Mouse (Mus musculus) testis, adult 2 months (tissue): ENCODE measurements around the gene Tnks1bp1. TPM values are rescaled to one million over a fixed set of nuclear protein-coding genes. Genes with fewer than 3 reads are reported as not detected.

ENCODE experiments used
- H3K27ac ChIP-seq: fragments of 200-500 bp; 2 replicates; pipeline ENCODE4 v1.5.1; 2012; ENCODE audit warnings: low read depth, low read length; ENCODE audit not compliant: control insufficient read depth, insufficient read depth
- H3K27me3 ChIP-seq: fragments of 200-500 bp; 2 replicates; pipeline ENCODE4 v1.6.1; 2012; ENCODE audit warnings: mild to moderate bottlenecking, low read length, moderate library complexity; ENCODE audit not compliant: control insufficient read depth, insufficient read depth
- H3K36me3 ChIP-seq: fragments of 200-500 bp; 2 replicates; pipeline ENCODE4 v1.6.1; 2012; ENCODE audit warnings: mild to moderate bottlenecking, low read length; ENCODE audit not compliant: control insufficient read depth, insufficient read depth
- H3K4me1 ChIP-seq: fragments of 200-500 bp; 2 replicates; pipeline ENCODE4 v1.6.1; 2012; ENCODE audit warnings: low read length; ENCODE audit not compliant: control insufficient read depth, insufficient read depth
- H3K4me3 ChIP-seq: fragments of 200-500 bp; 2 replicates; pipeline ENCODE4 v1.5.1; 2012; ENCODE audit warnings: low read depth, mild to moderate bottlenecking, low read length, moderate library complexity, mixed read lengths; ENCODE audit not compliant: control insufficient read depth
- CTCF ChIP-seq: fragments of 200-500 bp; IDR thresholded peaks from 2 replicates; pipeline ENCODE4 v1.5.1; 2012; ENCODE audit warnings: low read depth, mild to moderate bottlenecking, inconsistent platforms, low read length, moderate library complexity; ENCODE audit not compliant: control insufficient read depth, insufficient read depth, insufficient replicate concordance
- POLR2A ChIP-seq: fragments of 200-500 bp; IDR thresholded peaks from 2 replicates; pipeline ENCODE4 v1.6.1; 2012; ENCODE audit warnings: low read depth, mild to moderate bottlenecking, inconsistent platforms, low read length, moderate library complexity; ENCODE audit not compliant: control insufficient read depth
- polyA plus RNA-seq: library from polyadenylated mRNA; depleted of rRNA; stranded (reverse); fragments of >200 nt; gene quantifications from 2 replicates; pipeline ENCODE4 v1.2.3, GENCODE M21; 2012

Tnks1bp1 gene
- polyA plus RNA-seq, 1 experiment: 7.4 TPM

GRCm38 (mm10) chr2:85050746-85051145 is 2.9 kb downstream of the Tnks1bp1 start:
- H3K27ac ChIP-seq: peak overlapping the region; percentile 40; the same call in 1 of the 2 replicates
- no peak for TF ChIP-seq CTCF
- TF ChIP-seq POLR2A: no peak
- H3K36me3 ChIP-seq: no peaks in the 10 kb centered on the region; the same call in 1 of the 2 replicates
- H3K27me3 ChIP-seq: no peaks in the 10 kb centered on the region
- peak overlapping the region; percentile 8 for H3K4me3 ChIP-seq
- H3K4me1 ChIP-seq: peaks cover 10% of the 10 kb centered on the region

DNA sequence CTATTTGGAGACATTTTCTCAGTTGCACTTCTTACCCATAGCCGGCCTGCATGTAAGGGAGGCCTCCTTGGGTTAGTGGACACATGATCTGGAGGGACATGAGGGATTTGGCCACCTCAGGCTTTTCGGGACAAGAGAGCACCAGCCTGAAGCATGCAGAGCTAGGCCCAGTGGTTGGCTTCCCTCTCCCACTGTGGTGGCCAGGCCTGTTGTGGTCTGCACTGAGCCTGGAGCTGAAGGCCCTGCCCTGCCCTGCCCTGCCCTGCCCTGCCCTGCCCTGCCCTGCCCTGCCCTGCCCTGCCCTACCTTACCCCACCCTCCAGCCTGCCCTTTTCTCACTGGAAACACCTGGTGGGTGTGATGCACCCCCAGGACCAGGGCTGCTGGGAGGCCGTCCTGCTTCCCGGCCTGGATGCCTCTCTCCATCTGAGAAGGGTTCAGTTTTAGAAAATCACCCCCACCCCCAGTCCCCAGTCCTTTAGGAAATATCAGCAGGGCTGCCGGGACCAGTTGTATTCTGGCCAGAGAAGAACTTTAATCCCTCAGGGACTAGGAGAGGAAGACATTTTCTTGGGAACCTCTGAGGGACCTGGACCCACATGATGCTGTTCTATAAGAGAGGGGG is 5.5 kb downstream of the Tnks1bp1 start:
- H3K27ac ChIP-seq: no peak overlapping the region
- H3K27me3 ChIP-seq: no peaks in the 10 kb centered on the region
- H3K36me3 ChIP-seq: no peaks in the 10 kb centered on the region
- H3K4me1 ChIP-seq: peaks cover 10% of the 10 kb centered on the region
- H3K4me3 ChIP-seq: no peak overlapping the region
- no peak for TF ChIP-seq POLR2A
- no peak for TF ChIP-seq CTCF

GRCm38 (mm10) chr2:85056711-85057110 is 8.9 kb downstream of the Tnks1bp1 start:
- Histone ChIP-seq H3K27me3 (no peaks in the 10 kb centered on the region), H3K4me3 (no peak overlapping the region), H3K27ac (no peak overlapping the region), H3K36me3 (no peaks in the 10 kb centered on the region), H3K4me1 (no peaks in the 10 kb centered on the region)
- TF ChIP-seq POLR2A (no peak), CTCF (no peak)

DNA sequence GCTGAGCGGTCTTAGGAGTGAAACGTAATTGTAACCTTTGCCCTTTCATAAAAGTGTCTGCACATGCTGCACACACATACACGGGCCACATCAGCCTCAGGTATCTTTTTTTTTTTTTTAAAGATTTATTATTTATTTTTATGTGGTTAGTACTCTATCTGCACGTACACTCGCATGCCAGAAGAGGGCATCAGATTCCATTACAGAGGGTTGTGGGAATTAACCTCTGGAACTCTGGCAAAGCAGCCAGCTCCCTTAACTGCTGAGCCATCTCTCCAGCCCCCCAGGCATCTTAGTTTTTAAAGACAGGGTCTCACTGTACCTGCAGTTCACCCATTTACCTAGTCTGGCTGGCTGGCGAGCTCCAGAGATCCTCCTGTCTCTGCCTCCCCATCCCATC is 11.9 kb downstream of the Tnks1bp1 start:
- Histone ChIP-seq H3K4me1 (no peaks in the 10 kb centered on the region), H3K27ac (no peak overlapping the region), H3K27me3 (no peaks in the 10 kb centered on the region), H3K4me3 (no peak overlapping the region), H3K36me3 (no peaks in the 10 kb centered on the region; the same call in 1 of the 2 replicates)
- TF ChIP-seq CTCF: no peak
- TF ChIP-seq POLR2A: no peak

GRCm38 (mm10) chr2:85060591-85061060 is 12.8 kb downstream of the Tnks1bp1 start:
- H3K36me3 ChIP-seq: no peaks in the 10 kb centered on the region; the same call in 1 of the 2 replicates
- no peaks in the 10 kb centered on the region for H3K27me3 ChIP-seq
- TF ChIP-seq POLR2A (no peak), CTCF (no peak)
- H3K27ac ChIP-seq: no peak overlapping the region
- no peak overlapping the region for H3K4me3 ChIP-seq
- H3K4me1 ChIP-seq: no peaks in the 10 kb centered on the region

DNA sequence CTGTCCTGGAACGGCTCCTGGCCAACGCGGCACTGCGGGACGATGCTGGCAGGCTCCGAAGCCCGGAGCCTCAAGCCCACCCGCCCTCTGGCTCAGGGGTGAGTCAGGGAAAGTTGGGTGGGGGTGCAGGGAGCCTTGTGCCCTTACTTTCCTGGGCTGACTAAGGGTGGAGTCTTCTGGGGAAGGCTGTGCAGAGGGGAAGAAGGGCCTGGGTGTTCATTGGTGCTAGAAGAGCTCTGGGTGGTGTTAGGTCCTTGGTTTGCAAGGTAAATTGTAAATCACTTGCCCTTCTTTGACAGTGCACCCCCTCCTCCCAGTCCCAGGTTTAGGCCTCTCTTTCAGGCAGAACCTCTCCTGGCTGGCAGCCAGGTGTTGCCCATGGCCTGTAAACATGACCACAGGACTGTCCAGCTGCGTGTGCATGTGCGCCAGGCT is 13.3 kb downstream of the Tnks1bp1 start:
- no peaks in the 10 kb centered on the region; the same call in 1 of the 2 replicates for H3K36me3 ChIP-seq
- H3K4me3 ChIP-seq: no peak overlapping the region
- no peaks in the 10 kb centered on the region for H3K27me3 ChIP-seq
- TF ChIP-seq CTCF: no peak
- TF ChIP-seq POLR2A: no peak
- no peak overlapping the region for H3K27ac ChIP-seq
- no peaks in the 10 kb centered on the region for H3K4me1 ChIP-seq

GRCm38 (mm10) chr2:85065141-85065875 is 17.5 kb downstream of the Tnks1bp1 start:
- Histone ChIP-seq H3K4me3 (no peak overlapping the region), H3K27me3 (no peaks in the 10 kb centered on the region), H3K36me3 (no peaks in the 10 kb centered on the region; the same call in 1 of the 2 replicates), H3K4me1 (peaks cover 4% of the 10 kb centered on the region), H3K27ac (no peak overlapping the region)
- TF ChIP-seq POLR2A: no peak
- no peak for TF ChIP-seq CTCF
